Mouse (Mus musculus) thymus, postnatal 14 days (tissue): ENCODE data around the gene Scnn1a.

Experiments
- DNase-seq: peaks from one replicate; pipeline ENCODE4 v3.0.0; 2021

Gene Scnn1a

GRCm38 (mm10) chr6:125312171-125312570, 8.3 kb upstream of the Scnn1a start:
- DNase-seq: no peak

GRCm38 (mm10) chr6:125312581-125313355, 7.7 kb upstream of the Scnn1a start:
- DNase-seq: no peak

- DNase-seq: peak; percentile 41
Measured at GRCm38 (mm10) chr6:125313546-125314230, 6.8 kb upstream of the Scnn1a start, which contains the start of gene Ltbr. Gene Ltbr (minus strand): TSS chr6:125313885.

GRCm38 (mm10) chr6:125314231-125314563, 6.3 kb upstream of the Scnn1a start:
- DNase-seq: no peak

- no peak for DNase-seq
Measured at GRCm38 (mm10) chr6:125314746-125315145, 5.7 kb upstream of the Scnn1a start.

- no peak for DNase-seq
Measured at GRCm38 (mm10) chr6:125317077-125317476, 3.4 kb upstream of the Scnn1a start.

- DNase-seq: no peak
Measured at GRCm38 (mm10) chr6:125318981-125319918, 1.2 kb upstream of the Scnn1a start.

GRCm38 (mm10) chr6:125319919-125320296, 551 bp upstream of the Scnn1a start:
- DNase-seq: no peak

- no peak for DNase-seq
Measured at GRCm38 (mm10) chr6:125321114-125321855, 826 bp downstream of the Scnn1a start.

GRCm38 (mm10) chr6:125322794-125323193, 2.3 kb downstream of the Scnn1a start:
- DNase-seq: no peak

GRCm38 (mm10) chr6:125323547-125323946, 3.1 kb downstream of the Scnn1a start:
- no peak for DNase-seq

- no peak for DNase-seq
Measured at GRCm38 (mm10) chr6:125325337-125325736, 4.9 kb downstream of the Scnn1a start.

- DNase-seq: peak; percentile 81
Measured at GRCm38 (mm10) chr6:125328243-125328642, 7.8 kb downstream of the Scnn1a start.

- peak; percentile 77 for DNase-seq
Measured at GRCm38 (mm10) chr6:125330626-125331326, 10.3 kb downstream of the Scnn1a start.

- DNase-seq: no peak
Measured at GRCm38 (mm10) chr6:125333112-125333899, 12.8 kb downstream of the Scnn1a start.

- DNase-seq: no peak
Measured at GRCm38 (mm10) chr6:125334356-125334755, 13.9 kb downstream of the Scnn1a start.

- DNase-seq: no peak
Measured at GRCm38 (mm10) chr6:125338791-125339660, 18.6 kb downstream of the Scnn1a start.

- no peak for DNase-seq
Measured at GRCm38 (mm10) chr6:125340244-125340643, 19.8 kb downstream of the Scnn1a start.

GRCm38 (mm10) chr6:125342198-125342597, 21.7 kb downstream of the Scnn1a start:
- no peak for DNase-seq

- no peak for DNase-seq
Measured at GRCm38 (mm10) chr6:125344084-125344483, 23.6 kb downstream of the Scnn1a start.
